Mouse (Mus musculus): ENCODE measurements at regions not wholly inside any gene's neighbourhood (a gene's known extent, or its start where the extent isn't known, plus 50 kb on each side); places are given as distances from the start of the nearest gene placed in this dataset.
"Not testable (repeated sequence)": the region's sequence is repeated elsewhere in the genome, so short reads cannot be mapped to it uniquely, and the experiment has no call there.

DNA sequence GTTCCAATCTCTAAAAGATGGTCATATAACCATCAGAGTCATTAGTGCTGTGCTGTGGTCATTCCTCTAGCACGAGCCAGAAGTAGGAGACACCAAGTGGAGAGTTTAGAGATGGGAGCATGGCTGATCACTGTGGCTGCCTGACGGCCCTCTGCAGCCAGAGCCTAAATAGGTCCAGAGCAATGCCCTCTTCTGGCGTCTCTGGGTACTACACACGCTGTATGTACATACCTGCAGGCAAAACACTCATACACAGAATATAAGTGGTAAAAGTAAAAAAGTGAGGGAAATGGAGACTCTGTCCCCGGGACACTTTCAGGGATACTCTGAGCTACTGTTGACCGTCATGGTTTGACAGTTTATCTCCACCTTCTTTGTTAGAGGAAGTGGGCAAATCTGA is 91.4 kb downstream of the Gm21738 start:
- ATAC-seq (ENCODE audit: low read depth) = no peak
- Histone ChIP-seq H3K9me3 (replicated peaks) (0 out of 2 replicates have a peak, but pooled peaks cover 8% of the 10 kb centered on the region), H3K27ac (no peak overlapping the region), H3K4me3 (replicated peaks) (no peak overlapping the region), H3K36me3 (no peaks in the 10 kb centered on the region), H3K4me1 (replicated peaks) (no peaks in the 10 kb centered on the region), H3K9ac (no peak overlapping the region), H3K27me3 (no peaks in the 10 kb centered on the region), H3K4me2 (no peak overlapping the region)
- WGBS (ENCODE audit: insufficient replicate concordance) = 58% methylated on average over 6 of the region's 6 CpGs
- DNase-seq = no peak

DNA sequence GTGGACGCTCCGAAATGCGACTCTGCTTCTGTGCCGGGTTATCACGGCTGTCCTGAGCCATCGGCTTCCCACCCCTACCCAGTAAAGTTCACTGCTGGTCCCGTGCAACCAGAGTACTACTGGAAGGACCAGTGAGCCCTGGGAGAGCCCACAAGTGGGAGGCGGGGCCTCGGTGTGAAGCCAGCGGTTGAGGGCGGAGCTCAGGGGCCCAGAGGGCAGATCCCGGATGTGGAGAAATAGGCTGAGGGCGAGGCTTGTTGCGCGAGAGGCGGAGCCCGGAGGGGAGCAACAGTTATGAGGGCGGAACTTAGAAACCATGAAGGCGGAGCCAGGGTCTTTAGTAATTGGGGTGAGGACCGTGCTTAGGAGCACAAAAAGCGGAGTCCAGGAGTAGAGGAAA is 107.1 kb downstream of the Gm21738 start:
- WGBS (ENCODE audit: insufficient replicate concordance) = 64% methylated on average over 21 of the region's 21 CpGs
- no peak overlapping the region for H3K4me2 ChIP-seq
- DNase-seq = peak; percentile 44
- 0 out of 2 replicates have a peak, but pooled peaks cover 7% of the 10 kb centered on the region for H3K9me3 ChIP-seq (replicated peaks)
- H3K4me1 ChIP-seq (replicated peaks) = no peaks in the 10 kb centered on the region
- no peak overlapping the region for H3K9ac ChIP-seq
- H3K27me3 ChIP-seq = no peaks in the 10 kb centered on the region
- no peak for ATAC-seq (ENCODE audit: low read depth)
- no peak overlapping the region for H3K27ac ChIP-seq
- H3K36me3 ChIP-seq = no peaks in the 10 kb centered on the region
- no peak overlapping the region for H3K4me3 ChIP-seq (replicated peaks)

DNA sequence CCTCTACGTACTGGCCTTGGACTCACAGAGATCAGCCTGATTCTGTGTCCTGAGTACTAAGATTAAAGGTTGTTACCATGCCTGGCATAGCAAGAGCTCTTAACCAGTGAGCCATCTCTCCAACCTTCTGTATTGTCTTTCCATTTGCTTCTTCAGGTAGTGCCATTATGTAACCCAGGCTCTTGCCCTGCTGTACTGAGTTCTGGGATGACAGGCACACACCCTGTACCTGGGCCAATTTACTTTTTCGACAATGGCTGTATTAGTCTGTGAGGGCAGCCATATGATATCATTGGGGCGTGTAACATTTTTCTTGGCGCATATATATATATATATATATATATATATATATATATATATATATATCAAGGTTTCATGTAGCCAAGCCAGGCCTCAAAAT is 115.9 kb downstream of the Gm21738 start:
- not testable (repeated sequence) for ATAC-seq (ENCODE audit: low read depth); H3K9me3 ChIP-seq (replicated peaks); H3K27me3 ChIP-seq; H3K9ac ChIP-seq; H3K27ac ChIP-seq; DNase-seq; H3K36me3 ChIP-seq; H3K4me1 ChIP-seq (replicated peaks); H3K4me3 ChIP-seq (replicated peaks); H3K4me2 ChIP-seq
- 36% methylated on average over 4 of the region's 4 CpGs for WGBS (ENCODE audit: insufficient replicate concordance)

DNA sequence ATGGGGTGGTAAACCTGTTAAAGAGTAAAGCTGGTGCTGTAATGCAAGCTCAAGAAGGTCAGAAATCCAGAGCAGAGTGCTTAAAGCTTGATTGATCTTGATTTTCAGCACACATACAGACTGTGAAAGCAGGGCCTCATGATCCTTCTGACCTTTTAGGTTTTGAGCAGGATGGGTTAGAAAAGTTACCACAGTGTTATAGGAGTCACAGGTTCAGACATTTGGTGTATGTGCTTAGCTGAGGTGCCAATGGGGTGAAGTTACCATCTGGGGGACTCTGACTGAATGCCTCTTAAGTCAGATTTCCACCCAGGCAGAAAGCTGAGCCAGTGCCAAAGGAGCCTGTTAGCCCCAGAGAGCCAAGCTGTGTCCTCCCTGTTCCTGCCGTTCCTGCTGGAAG is 139.6 kb downstream of the Gm21738 start:
- Histone ChIP-seq H3K4me3 (replicated peaks) (no peak overlapping the region), H3K27ac (no peak overlapping the region), H3K27me3 (no peaks in the 10 kb centered on the region), H3K4me1 (replicated peaks) (no peaks in the 10 kb centered on the region), H3K9ac (no peak overlapping the region), H3K36me3 (no peaks in the 10 kb centered on the region), H3K9me3 (replicated peaks) (0 out of 2 replicates have a peak, but pooled peaks cover 2% of the 10 kb centered on the region), H3K4me2 (no peak overlapping the region)
- 69% methylated on average over 1 of the region's 1 CpGs for WGBS (ENCODE audit: insufficient replicate concordance)
- ATAC-seq (ENCODE audit: low read depth) (peak; percentile 44; the same call in 1 of the 2 replicates), DNase-seq (no peak)

DNA sequence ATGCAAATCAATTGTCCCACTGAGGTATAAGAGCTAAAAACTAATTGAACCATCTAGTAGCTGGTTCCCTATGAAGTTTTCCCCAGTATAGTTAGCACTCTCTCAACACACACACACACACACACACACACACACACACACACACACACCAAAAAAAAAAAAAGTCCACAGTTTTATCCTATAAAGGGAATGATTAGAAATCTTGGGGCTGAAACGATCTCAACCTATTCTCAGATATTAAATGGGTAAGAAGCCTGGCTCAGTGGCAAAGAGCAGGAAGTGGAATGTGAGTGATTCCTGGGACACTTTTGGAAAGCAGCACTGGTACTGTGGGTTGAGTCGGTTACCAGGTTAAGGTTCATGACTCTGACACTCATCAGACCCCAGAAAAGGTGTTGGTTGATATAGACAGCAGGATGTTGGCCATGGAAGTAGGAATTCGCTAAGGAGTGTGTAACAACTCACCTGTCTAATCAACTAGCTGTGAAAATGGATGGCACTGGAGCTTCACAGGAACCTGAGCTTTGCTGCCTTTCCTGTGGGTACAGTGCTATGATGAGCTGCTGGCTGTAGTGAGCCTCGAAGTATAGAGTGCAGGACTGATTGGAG is 140.8 kb downstream of the Gm21738 start:
- Histone ChIP-seq H3K4me1 (replicated peaks) (no peaks in the 10 kb centered on the region), H3K4me2 (no peak overlapping the region), H3K27me3 (no peaks in the 10 kb centered on the region), H3K9me3 (replicated peaks) (peaks cover 2% of the 10 kb centered on the region; the same call in 1 of the 2 replicates), H3K9ac (no peak overlapping the region), H3K36me3 (no peaks in the 10 kb centered on the region), H3K4me3 (replicated peaks) (no peak overlapping the region), H3K27ac (no peak overlapping the region)
- WGBS (ENCODE audit: insufficient replicate concordance) = 45% methylated on average over 4 of the region's 4 CpGs
- peak; percentile 100 for ATAC-seq (ENCODE audit: low read depth)
- peak; percentile 28 for DNase-seq
